In the genomic region with DNA sequence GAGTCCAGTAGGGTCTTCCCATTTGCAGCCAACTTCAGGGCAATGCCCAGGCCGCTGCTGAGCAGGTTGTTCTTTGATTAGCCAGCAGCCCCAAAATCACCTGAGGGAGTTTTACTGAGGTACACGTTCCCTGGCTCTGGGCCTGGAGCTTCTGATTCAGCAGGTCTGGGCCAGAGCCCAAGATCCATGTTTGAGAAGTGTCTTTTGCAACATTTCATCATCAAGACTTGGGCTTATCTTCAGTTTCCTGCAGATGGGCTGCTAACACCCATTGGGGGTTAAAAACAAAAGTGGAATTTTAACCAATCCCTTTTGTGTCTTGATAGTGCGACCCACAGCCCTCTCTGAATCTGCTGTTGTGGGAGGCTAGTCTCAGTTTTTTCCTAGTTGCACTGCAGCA, we compare ENCODE assay signal across 13 mouse cellular contexts. TPM values are rescaled to one million over a fixed set of nuclear protein-coding genes. Genes with fewer than 3 reads are reported as not detected.
A peak's percentile ranks its signal among the peaks of the same experiment; 100 is the strongest.
DNase-seq lines count a peak whose midpoint lies in the region; TF ChIP-seq lines count a peak whose summit lies in the region.
"Had no signal": no experiment of that assay in that cellular context is flagged by ENCODE, and none has a peak within 500 bp of the region (broad histone marks: within the 10 kb centered on the region; RNA-seq: fewer than 3 reads in every experiment).

No protein-coding gene starts in this region.

- peak overlapping the region; percentile 71 for H3K27ac ChIP-seq in small intestine, adult 2 months (ENCODE audit: insufficient read depth, low read depth, low read length)
- H3K27ac ChIP-seq: heart, embryonic 15.5 days; kidney, postnatal 0 days; liver, embryonic 15.5 days; midbrain, embryonic 13.5 days; stomach, postnatal 0 days had no signal

- no peaks in the 10 kb centered on the region for H3K36me3 ChIP-seq in small intestine, adult 2 months (ENCODE audit: control insufficient read depth, insufficient read depth, low read length)
- H3K36me3 ChIP-seq: heart, embryonic 15.5 days; liver, embryonic 15.5 days; midbrain, embryonic 13.5 days had no signal

- DNase-seq in adrenal gland, adult 2 months = peak; percentile 38
- DNase-seq in adrenal gland, adult 8-10 months = no peak
- DNase-seq in ovary, postnatal 36 days (ENCODE audit: low spot score) = peak; percentile 3
- no peak for DNase-seq in ovary, postnatal 14 days (ENCODE audit: low spot score)
- peak; percentile 19 to 47 for DNase-seq in cerebellum, postnatal 14 days
- no peak for DNase-seq in gastrocnemius, postnatal 4 days (ENCODE audit: low spot score in 2 of 2)
- no peak for DNase-seq in retina, embryonic 14.5 days (ENCODE audit: low spot score)

- no peak overlapping the region for H3K4me3 ChIP-seq in small intestine, adult 2 months (ENCODE audit: low read depth, low read length)
- H3K4me3 ChIP-seq: heart, embryonic 15.5 days; liver, embryonic 15.5 days; midbrain, embryonic 13.5 days had no signal

- TF ChIP-seq POLR2A in small intestine, adult 2 months (IDR thresholded peaks at IDR 0.05; ENCODE audit: low read depth, low read length) = no peak

- WGBS in small intestine, adult 2 months = 38% methylated on average over 3 of the region's 3 CpGs

- peaks cover 17% of the 10 kb centered on the region; the same call in 1 of the 2 replicates for H3K4me1 ChIP-seq in small intestine, adult 2 months (ENCODE audit: control insufficient read depth, insufficient read depth, insufficient read length, low read length)
- H3K4me1 ChIP-seq: heart, embryonic 15.5 days; liver, embryonic 15.5 days had no signal

- no peak for TF ChIP-seq CTCF in small intestine, adult 2 months (IDR thresholded peaks at IDR 0.05; ENCODE audit: extremely low read depth, insufficient read length, insufficient replicate concordance, low read depth, low read length)

- H3K27me3 ChIP-seq in small intestine, adult 2 months (ENCODE audit: control insufficient read depth, insufficient read depth, low read length) = no peaks in the 10 kb centered on the region
- H3K27me3 ChIP-seq: heart, embryonic 15.5 days; liver, embryonic 15.5 days; midbrain, embryonic 13.5 days had no signal

RNA-seq across cellular contexts. Expression of gene Mtm1, which starts 10.3 kb away (rescaled TPM):
- 10 to 100 TPM; 16.6 to 17.4 TPM for total RNA-seq in adrenal gland, adult 2 months (2021)
- 1.0 and 1.6 TPM in 2 replicates for polyA plus RNA-seq in adrenal gland, adult 2 months (2012; rRNA removed)
- total RNA-seq in adrenal gland, adult 8-10 months (2022) = 10 to 100 TPM; 19.9 to 31.3 (median 22.2) TPM
- 0.83 and 2.6 TPM in 2 replicates for polyA plus RNA-seq in small intestine, adult 2 months (2012; rRNA removed)
- 10 to 100 TPM; 10.4 to 12.0 TPM for total RNA-seq in gastrocnemius, postnatal 4 days (2021)

Comparison
In these comparisons a context has a peak if more than half of its experiments do, and no peak if none do; other contexts are left out.
1. DNase-seq: peak in adrenal gland, adult 2 months (single experiment), ovary, postnatal 36 days (single experiment) and cerebellum, postnatal 14 days (2 of 2); none in adrenal gland, adult 8-10 months (single experiment), ovary, postnatal 14 days (single experiment), gastrocnemius, postnatal 4 days (0 of 2) and retina, embryonic 14.5 days (single experiment).